Mouse (Mus musculus) intestine, postnatal 0 days (tissue): Measurements from ENCODE around the gene Mllt6. TPM values are rescaled to one million over a fixed set of nuclear protein-coding genes. Genes with fewer than 3 reads are reported as not detected.

ENCODE experiments used
- ATAC-seq: fragments of 200-750 bp; cut with Nextera tagmentation; 2 replicates; pipeline ENCODE4 v1.8.0; 2017; ENCODE audit warnings: mild to moderate bottlenecking, moderate TSS enrichment, moderate library complexity
- H3K27ac ChIP-seq: fragments of 300-500 bp; sonication (generic); 2 replicates; pipeline ENCODE4 v1.5.1; 2014; ENCODE audit warnings: mild to moderate bottlenecking, low read depth, low read length, moderate library complexity
- H3K27me3 ChIP-seq: fragments of 300-500 bp; sonication (generic); replicated peaks from 2 replicates; pipeline ENCODE4 v1.6.1; 2014; ENCODE audit warnings: low read length, mixed read lengths; ENCODE audit not compliant: control insufficient read depth, insufficient read depth
- H3K36me3 ChIP-seq: fragments of 300-500 bp; sonication (generic); 2 replicates; pipeline ENCODE4 v1.6.1; 2014; ENCODE audit warnings: mild to moderate bottlenecking, moderate library complexity; ENCODE audit not compliant: control insufficient read depth, insufficient read depth
- H3K4me1 ChIP-seq: fragments of 300-500 bp; sonication (generic); replicated peaks from 2 replicates; pipeline ENCODE4 v1.6.1; 2014; ENCODE audit warnings: antibody characterized with exemption, low read length, mixed read lengths; ENCODE audit not compliant: control insufficient read depth, insufficient read depth
- H3K4me2 ChIP-seq: fragments of 300-500 bp; sonication (generic); replicated peaks from 2 replicates; pipeline ENCODE4 v1.6.1; 2014; ENCODE audit warnings: low read depth, mild to moderate bottlenecking, moderate library complexity
- H3K4me3 ChIP-seq: fragments of 300-500 bp; sonication (generic); 2 replicates; pipeline ENCODE4 v1.5.1; 2014; ENCODE audit warnings: low read depth, low read length
- H3K9ac ChIP-seq: fragments of 300-500 bp; sonication (generic); 2 replicates; pipeline ENCODE4 v1.6.1; 2014; ENCODE audit warnings: mild to moderate bottlenecking, low read depth, low read length
- H3K9me3 ChIP-seq: fragments of 300-500 bp; sonication (generic); 2 replicates; pipeline ENCODE4 v1.6.1; 2016; ENCODE audit warnings: mixed run types; ENCODE audit not compliant: control insufficient read depth
- CTCF ChIP-seq: sonication (generic); IDR thresholded peaks from 2 replicates; pipeline ENCODE4 v1.5.1; 2016; ENCODE audit warnings: low read depth, mild to moderate bottlenecking, control low read depth, antibody characterized with exemption, moderate library complexity
- WGBS: fragments of 180-500 bp; shearing (Covaris S2); extraction: QIAGEN DNeasy Blood & Tissue Kit; methylation state at CpG from one replicate; pipeline ENCODE4 v1.1.7; 2014; 5-methylcytosine and 5-hydroxymethylcytosine counted together
- polyA plus RNA-seq: library from polyadenylated mRNA; unstranded; fragments of >200 nt; fragmentation: Nextera tagmentation; extraction: Ambion mirVana; gene quantifications from 2 replicates; pipeline ENCODE4 v1.2.1, GENCODE M21; 2015

Gene Mllt6
- polyA plus RNA-seq, 1 experiment from 2014 or later, result 1.4 TPM

- peak overlapping the region; percentile 92 for H3K4me3 ChIP-seq
- WGBS, result 5% methylated on average over 6 of the region's 8 CpGs
- no peaks in the 10 kb centered on the region for H3K9me3 ChIP-seq
- peak overlapping the region; percentile 96 for H3K4me2 ChIP-seq
- H3K9ac ChIP-seq, result peak overlapping the region; percentile 78; the same call in 1 of the 2 replicates
- peaks cover 29% of the 10 kb centered on the region for H3K36me3 ChIP-seq
- H3K27ac ChIP-seq, result no peak overlapping the region
- peaks cover 4% of the 10 kb centered on the region for H3K4me1 ChIP-seq
- no peak for ATAC-seq
- no peak for TF ChIP-seq CTCF
- H3K27me3 ChIP-seq, result no peaks in the 10 kb centered on the region
Measured at GRCm38 (mm10) chr11:97664339-97664665, 1.1 kb downstream of the Mllt6 start.

GRCm38 (mm10) chr11:97664771-97665240 is 1.6 kb downstream of the Mllt6 start:
- WGBS, result 40% methylated on average over 6 of the region's 6 CpGs
- no peak for ATAC-seq
- Histone ChIP-seq H3K4me1 (peaks cover 4% of the 10 kb centered on the region), H3K27ac (no peak overlapping the region), H3K4me3 (peak overlapping the region; percentile 92), H3K4me2 (peak overlapping the region; percentile 96), H3K27me3 (no peaks in the 10 kb centered on the region), H3K9ac (0 out of 2 replicates have a peak overlapping the region, but pooled peaks have one; percentile 17), H3K36me3 (peaks cover 30% of the 10 kb centered on the region), H3K9me3 (no peaks in the 10 kb centered on the region)
- TF ChIP-seq CTCF, result peak; percentile 56

GRCm38 (mm10) chr11:97665431-97665830 is 2.2 kb downstream of the Mllt6 start:
- Histone ChIP-seq H3K4me3 (no peak overlapping the region), H3K36me3 (peaks cover 36% of the 10 kb centered on the region), H3K9me3 (no peaks in the 10 kb centered on the region), H3K4me2 (no peak overlapping the region), H3K9ac (no peak overlapping the region), H3K27ac (0 out of 2 replicates have a peak overlapping the region, but pooled peaks have one; percentile 15), H3K27me3 (no peaks in the 10 kb centered on the region), H3K4me1 (peaks cover 4% of the 10 kb centered on the region)
- 95% methylated on average over 13 of the region's 13 CpGs for WGBS
- no peak for ATAC-seq
- no peak for TF ChIP-seq CTCF

GRCm38 (mm10) chr11:97666221-97666620 is 3.0 kb downstream of the Mllt6 start:
- no peak for ATAC-seq
- Histone ChIP-seq H3K4me2 (no peak overlapping the region), H3K9ac (no peak overlapping the region), H3K27ac (no peak overlapping the region), H3K27me3 (no peaks in the 10 kb centered on the region), H3K36me3 (peaks cover 44% of the 10 kb centered on the region), H3K4me3 (no peak overlapping the region), H3K9me3 (no peaks in the 10 kb centered on the region), H3K4me1 (no peaks in the 10 kb centered on the region)
- WGBS, result 88% methylated on average over 7 of the region's 7 CpGs
- TF ChIP-seq CTCF, result peak; percentile 66

- WGBS, result 94% methylated on average over 15 of the region's 15 CpGs
- Histone ChIP-seq H3K27me3 (no peaks in the 10 kb centered on the region), H3K4me2 (no peak overlapping the region), H3K27ac (no peak overlapping the region), H3K36me3 (peaks cover 49% of the 10 kb centered on the region), H3K4me1 (no peaks in the 10 kb centered on the region), H3K9ac (no peak overlapping the region), H3K9me3 (no peaks in the 10 kb centered on the region), H3K4me3 (no peak overlapping the region)
- ATAC-seq, result no peak
- no peak for TF ChIP-seq CTCF
Measured at GRCm38 (mm10) chr11:97666794-97667193, 3.6 kb downstream of the Mllt6 start.

GRCm38 (mm10) chr11:97668160-97668559 is 4.9 kb downstream of the Mllt6 start:
- no peak for ATAC-seq
- Histone ChIP-seq H3K4me2 (no peak overlapping the region), H3K27me3 (no peaks in the 10 kb centered on the region), H3K27ac (no peak overlapping the region), H3K4me1 (no peaks in the 10 kb centered on the region), H3K36me3 (peaks cover 58% of the 10 kb centered on the region), H3K9ac (no peak overlapping the region), H3K9me3 (no peaks in the 10 kb centered on the region), H3K4me3 (no peak overlapping the region)
- WGBS, result 94% methylated on average over 7 of the region's 7 CpGs
- TF ChIP-seq CTCF, result no peak

- TF ChIP-seq CTCF, result no peak
- H3K4me2 ChIP-seq, result no peak overlapping the region
- 80% methylated on average over 15 of the region's 15 CpGs for WGBS
- H3K27me3 ChIP-seq, result no peaks in the 10 kb centered on the region
- no peak for ATAC-seq
- peaks cover 69% of the 10 kb centered on the region for H3K36me3 ChIP-seq
- H3K27ac ChIP-seq, result 0 out of 2 replicates have a peak overlapping the region, but pooled peaks have one; percentile 4
- H3K9me3 ChIP-seq, result no peaks in the 10 kb centered on the region
- no peak overlapping the region for H3K4me3 ChIP-seq
- no peaks in the 10 kb centered on the region for H3K4me1 ChIP-seq
- no peak overlapping the region for H3K9ac ChIP-seq
Measured at GRCm38 (mm10) chr11:97669268-97669667, 6.1 kb downstream of the Mllt6 start.
